Mouse (Mus musculus) cerebellum, postnatal 14 days (tissue): ENCODE data around the gene Slc29a4.

Experiments used
- DNase-seq, 2 experiments: peaks; one replicate each; pipeline ENCODE4 v3.0.0; 2021; ENCODE audit warnings: mixed read lengths in 2 of 2

Gene Slc29a4

DNA sequence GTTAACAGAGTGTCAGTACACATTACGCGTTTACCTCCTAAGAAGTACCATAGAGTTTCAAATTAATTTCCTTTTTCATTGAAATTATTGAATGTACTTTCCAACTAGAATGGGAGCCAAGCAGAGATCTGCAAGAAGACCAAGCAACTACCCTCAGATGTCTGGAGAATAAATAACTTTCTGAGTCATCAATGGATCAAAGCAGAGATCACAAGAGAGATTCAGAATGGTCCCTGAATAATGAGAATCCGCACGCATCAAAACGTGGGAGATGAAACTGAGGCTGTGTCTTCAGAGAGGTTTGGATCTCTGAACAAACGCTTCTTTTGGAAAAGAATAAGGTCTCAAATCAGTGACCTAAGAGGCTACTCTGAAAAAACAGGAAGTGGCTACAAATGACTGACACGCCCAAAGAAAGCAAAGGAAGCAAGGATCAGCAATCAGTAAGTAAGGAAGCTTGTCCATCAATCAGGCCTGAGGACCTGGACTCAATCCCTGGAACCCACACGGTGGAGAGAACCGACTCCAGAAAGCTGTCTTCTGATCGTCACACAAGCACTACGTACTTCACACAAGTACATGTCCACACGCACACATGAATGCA is 54.8 kb downstream of the Slc29a4 start:
- no peak for DNase-seq

DNA sequence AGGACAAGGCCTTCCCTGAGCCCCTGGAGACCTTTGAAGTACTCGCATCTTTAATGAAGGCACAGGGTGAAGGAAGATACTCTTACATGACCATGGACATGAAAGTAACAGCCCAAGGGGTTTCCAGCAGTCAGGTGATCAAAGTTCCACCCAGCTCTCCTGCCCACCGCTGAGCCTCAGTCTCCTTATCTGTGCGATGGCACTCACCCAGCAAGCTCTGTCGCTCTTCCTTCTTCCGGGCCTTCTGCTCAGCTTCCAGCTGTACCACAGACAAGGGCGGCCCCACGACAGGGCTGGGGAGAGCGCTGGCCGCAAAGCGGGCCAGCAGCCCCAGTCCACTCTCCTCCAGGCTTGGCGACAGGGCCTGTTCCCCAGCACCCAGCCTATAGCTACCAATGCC is 57.9 kb downstream of the Slc29a4 start:
- DNase-seq, result no peak

DNA sequence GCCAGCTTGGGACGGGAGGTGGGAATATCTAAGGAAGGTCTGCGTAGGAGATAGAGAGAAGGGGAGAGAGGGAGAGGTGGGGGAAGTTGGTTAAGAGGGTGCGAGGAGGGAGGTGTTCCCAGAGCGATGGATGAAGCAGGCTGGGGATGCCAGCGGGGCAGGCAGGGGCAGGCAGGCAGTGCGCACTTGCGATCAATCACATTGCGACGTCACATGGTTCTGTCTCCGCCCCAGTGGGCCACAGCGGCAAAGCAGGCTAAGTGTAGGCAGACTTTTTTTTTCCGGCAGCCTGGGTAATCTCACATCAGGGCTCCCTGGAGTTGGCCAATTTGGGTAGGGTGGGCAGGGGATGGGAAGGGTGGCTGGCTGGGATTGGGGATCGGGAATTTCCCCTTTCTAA is 59.9 kb downstream of the Slc29a4 start:
- no peak for DNase-seq

DNA sequence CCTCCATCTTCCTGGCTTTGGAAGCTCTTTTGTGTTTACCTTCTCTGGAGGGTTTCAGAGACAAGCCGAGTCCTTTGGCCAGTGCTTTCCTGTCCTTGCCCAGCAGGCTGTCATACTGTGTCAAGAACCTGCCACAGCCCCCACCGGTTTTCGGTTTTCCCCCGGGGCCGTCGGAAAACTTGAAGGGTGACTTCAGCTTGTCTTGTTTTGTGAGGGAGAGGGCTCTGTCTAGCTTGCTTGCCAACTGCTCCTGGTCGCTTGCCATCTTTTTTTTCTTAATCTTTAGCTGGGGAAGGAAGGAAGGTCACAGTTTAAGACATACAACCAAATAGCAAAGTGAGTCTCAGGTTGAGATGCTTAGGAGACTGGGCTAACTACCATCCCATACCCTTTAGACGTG is 67.5 kb downstream of the Slc29a4 start:
- peak; percentile 31 to 50 for DNase-seq

DNA sequence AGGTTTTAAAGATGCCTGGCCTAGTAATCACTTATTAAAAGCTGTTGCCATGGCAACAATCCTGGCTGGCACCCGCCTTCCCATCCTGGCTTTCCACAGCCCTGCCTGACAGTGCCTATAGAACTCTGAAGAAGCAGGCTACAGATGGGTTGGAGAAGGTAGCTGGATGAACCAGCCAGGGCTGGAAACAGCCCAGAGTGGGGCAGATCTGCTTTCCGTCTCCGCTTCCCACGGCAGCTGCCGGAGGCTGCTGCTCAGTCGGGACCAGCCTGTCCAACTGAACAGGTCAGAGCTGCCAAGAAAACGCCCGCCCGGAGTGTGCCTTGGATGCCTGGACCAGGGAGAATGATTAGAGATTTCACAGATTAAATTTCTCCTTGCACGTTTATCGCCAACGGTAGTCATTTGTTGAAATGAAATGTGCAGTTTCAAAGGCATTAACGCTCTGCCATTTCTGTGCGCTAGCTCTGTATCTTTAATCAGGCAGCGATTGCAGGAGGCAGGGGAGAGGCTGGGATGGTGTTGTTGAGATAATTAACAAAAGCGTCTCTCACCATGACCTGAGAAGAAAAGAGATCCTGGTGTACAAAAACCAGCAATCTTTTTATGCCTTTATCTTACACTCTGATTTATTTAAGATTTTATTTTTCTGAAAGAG is 69.1 kb downstream of the Slc29a4 start:
- DNase-seq, result peak; percentile 89 to 92

DNA sequence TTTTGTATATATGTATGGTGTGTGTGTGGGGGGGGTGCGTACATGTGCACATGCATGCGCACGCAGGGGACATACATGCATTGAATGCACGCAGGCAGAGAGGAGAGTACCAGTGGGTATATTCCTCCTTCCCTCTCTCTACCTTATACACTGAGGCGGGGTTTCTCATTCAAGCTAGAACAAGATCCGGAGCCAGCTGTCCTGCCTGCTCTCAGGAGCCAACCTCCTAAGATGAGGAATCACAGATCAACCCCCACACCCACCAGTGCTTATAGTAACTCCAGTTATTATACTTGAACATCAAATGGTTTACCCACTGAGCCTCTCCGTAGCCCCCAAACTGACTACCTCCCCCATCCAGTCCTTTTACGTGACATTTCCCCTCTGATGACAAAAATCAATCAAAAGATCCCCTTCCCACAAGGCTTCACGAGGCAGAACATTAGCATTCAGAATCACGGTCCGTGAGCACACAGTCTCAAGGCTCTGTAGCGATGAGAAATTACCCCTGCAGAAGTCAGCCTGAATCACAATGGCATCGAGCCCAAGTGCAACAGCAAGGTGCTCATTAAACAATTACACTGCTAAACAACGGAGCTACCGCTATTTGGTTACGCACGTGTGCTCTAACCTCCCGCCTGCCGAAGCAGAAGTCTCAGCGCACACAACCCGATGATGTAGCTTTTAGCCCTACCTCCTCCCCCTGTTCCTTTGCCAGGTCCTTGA is 69.9 kb downstream of the Slc29a4 start:
- DNase-seq, result peak; percentile 31 to 43

DNA sequence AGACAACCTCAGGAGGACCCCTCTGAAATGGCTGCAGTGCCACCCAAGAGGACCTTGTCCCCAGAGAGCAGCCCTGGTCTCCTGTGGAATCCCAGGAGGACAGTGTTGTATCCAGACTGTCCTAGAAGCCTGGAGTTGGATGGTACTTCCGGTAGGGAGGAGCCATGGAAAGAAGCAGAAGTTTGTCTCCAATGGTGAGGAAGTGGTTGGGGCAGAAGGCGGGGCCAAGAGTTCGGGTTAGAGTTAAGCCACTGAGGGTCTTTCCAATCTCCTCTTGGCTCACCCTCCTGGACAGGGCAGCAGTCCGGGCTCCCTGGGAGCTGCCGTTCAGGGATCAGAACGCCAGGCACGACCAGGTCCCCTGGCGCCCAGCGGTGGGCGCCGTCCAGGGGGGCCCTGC is 72.0 kb downstream of the Slc29a4 start:
- no peak for DNase-seq

DNA sequence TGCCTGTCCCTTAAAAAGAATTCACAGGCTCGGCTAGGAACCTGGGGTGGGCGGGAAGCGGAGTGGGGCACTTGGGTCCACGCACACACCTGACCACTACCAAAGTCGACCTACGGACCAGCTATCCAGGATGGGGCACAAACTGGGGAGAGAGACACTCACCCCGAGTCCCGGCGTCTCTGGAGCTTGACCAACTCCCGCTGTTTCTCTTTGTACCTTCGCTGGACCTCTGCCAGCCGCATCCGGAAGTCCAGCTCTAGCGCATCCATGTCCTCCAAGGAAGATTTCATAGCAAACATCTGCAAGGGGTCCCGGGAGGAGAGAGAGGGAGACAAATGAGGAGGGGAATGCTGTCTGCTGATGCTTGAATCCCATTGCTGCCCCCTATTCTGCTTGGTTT is 72.6 kb downstream of the Slc29a4 start:
- DNase-seq, result peak; percentile 29 to 54

DNA sequence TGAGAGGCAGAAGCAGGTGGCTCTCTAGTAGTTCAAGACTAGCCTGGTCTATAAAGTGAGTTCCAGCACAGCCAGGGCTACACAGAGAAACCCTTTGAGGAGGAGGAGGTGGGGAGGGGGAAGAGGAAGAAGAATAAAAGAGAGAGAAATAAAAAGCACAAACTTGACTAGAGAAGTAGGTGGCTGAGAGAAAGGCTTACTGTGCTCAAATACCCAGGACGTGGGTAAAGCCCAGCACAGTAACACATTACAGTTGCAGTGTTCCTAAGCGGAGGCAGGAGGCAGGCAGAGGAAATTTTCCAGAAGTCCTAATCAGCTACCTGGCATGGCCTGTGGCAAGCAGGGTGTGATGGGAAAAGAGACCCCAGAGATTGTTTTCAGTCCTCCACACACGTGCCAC is 74.4 kb downstream of the Slc29a4 start:
- no peak for DNase-seq

DNA sequence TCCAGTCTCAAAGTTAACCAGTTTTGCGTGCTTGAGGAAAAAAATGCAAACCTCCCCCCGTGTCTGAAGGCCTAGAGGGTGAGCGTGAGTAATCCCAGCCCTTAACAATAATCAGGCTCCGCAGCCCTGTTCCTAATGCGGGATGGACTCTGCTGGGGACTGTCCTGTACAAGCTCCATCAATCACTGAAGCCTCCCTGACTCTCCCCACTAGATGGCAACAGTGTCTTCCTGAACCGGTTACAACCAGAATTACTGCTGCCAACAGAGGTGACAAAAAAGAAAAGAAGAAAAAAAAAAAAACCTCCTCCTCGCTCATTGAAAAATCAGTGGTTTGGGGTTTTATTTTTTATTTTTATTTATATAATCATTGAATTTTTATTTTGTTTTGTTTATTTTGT is 75.6 kb downstream of the Slc29a4 start:
- DNase-seq, result peak; percentile 87 to 88

DNA sequence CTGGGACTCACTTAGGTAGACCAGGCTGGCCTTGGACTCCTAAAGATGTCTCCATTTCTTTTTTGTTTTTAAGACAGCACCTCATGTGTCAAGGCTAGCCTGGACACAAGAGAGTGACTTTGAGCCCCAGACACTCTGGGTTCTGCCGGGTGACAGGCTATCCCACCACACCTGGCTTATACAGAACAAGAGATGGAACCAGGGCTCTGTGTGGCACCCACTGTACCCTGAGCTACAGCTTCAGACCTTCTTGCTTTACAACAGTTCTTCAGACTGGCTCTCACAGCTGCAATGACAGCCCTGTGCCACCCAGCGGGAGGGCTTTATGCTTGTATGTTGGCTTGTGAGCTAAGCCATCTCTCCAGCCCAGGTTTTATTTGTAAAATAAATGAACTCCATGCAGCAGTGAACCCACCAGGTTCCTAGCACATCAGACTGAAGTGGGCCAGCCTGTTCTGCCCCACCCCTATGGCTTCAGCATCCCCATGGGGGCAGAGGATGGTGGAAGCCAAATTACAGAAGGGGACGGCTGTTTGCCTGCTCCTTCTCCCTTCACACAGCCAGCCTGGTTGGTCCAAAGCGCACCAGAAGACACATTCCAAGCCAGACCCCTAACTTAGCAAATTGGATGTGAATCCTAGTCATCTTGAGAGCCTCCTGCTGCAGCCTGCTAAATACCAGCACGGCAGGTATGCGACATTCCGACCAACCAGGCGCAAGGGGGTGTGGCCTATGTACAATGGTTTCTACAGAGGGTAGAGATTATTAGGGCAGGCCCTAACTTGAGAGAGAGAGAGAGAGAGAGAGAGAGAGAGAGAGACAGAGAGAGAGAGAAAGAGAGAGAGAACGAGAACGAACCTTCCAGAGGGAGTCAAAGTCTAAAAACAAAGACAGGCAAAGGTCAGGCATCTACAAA is 76.3 kb downstream of the Slc29a4 start:
- DNase-seq, result peak in 1 of 2 experiments; percentile 32

DNA sequence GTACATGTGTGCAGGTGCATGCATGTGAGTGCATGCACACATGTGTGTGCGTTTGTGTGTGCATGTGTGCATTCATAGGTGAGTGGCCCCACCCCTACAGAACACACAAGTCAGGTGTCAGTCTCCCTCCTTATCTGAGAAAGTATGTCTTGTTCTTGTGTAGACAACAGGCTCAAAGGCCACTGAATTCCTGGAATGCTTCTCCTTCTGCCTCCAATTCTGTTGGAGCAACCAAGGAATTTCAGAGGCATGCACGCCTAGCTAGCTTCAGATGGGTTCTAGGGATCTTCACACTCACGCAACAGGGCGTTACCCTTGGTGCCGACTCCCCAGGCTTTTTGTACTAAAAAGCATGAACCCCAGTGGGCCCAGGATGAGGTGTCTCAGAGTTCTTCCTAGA is 77.3 kb downstream of the Slc29a4 start:
- DNase-seq, result no peak

DNA sequence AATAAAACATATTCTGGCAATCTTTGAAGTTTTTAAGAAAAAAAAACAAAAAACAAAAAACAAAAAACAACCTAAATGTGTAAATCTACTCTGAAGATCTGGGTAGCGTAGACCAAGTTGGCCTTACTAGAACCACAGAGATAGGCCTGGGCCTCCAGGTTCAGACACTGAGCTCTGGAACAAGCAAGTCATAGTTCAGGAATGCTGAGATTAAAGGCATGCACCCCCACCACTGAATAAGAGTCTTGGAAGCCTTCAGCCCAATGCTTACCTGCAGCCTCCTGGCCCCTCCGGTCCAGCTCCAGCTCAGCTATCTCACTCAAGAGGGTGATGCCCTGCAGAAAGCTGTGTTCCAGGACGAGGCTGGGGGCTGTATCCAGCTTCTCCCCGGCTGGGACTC is 78.7 kb downstream of the Slc29a4 start:
- no peak for DNase-seq

DNA sequence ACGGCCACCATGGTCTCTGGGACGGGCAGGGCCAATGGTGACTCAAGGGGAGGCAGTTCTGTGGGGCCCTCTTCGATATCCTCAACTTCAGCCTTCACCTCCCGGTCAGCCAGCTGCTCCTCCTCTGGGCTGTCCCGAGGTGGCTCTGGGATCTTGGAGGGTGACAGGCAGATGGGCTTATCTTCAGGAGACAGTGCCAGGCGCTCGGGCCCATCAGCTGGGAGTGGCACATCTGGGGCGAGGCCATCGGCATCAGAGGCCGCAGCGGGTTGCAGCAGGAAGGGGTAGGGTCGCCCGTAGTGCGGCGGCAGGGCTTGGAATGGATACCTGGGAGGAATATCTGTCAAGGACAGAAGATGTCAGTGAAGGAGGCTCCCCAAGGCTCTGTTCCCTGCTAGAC is 79.7 kb downstream of the Slc29a4 start:
- DNase-seq, result no peak
